Mouse (Mus musculus) bone marrow macrophage, adult 2 months (primary cell): ENCODE data around the gene Bud13.

ENCODE experiments used
- CTCF ChIP-seq: IDR thresholded peaks from 2 replicates; pipeline ENCODE4 v1.5.1; 2012; ENCODE audit warnings: low read depth, mild to moderate bottlenecking, low read length, moderate library complexity
- POLR2A ChIP-seq: IDR thresholded peaks from 2 replicates; pipeline ENCODE4 v1.6.1; 2012; ENCODE audit warnings: mild to moderate bottlenecking, low read depth, low read length, borderline replicate concordance

DNA sequence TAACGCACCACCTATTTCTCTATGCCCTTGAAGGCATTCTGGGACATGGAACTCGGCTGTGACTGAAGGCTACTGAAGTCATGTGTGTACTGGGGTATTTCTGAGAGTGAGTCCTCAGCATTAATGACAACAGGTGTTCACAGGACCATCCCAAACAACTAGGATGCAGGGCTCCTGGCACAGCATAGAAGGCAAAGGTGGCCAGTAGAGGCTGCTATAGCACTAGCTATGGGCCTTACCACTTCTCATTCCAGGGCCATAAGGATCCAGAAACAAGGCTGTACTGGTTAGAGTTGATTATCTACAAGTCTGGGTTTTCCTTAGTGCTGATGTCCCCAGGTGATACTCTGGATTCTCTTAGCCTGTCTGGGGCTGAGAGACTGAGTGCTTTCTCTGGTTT, 32.1 kb downstream of the Bud13 start:
- TF ChIP-seq CTCF (no peak), POLR2A (no peak)
